Mouse (Mus musculus) small intestine, adult 2 months (tissue): ENCODE data around the gene Xpo1.

Experiments
- CTCF ChIP-seq: fragments of 200-500 bp; IDR thresholded peaks from 2 replicates; pipeline ENCODE4 v1.5.1; 2012; ENCODE audit warnings: low read depth, mild to moderate bottlenecking, control low read depth, inconsistent platforms, low read length, moderate library complexity, mixed read lengths; ENCODE audit not compliant: insufficient replicate concordance, insufficient read length; ENCODE audit errors: extremely low read depth
- POLR2A ChIP-seq: fragments of 200-500 bp; IDR thresholded peaks from 2 replicates; pipeline ENCODE4 v1.6.1; 2012; ENCODE audit warnings: low read depth, mild to moderate bottlenecking, control low read depth, inconsistent platforms, low read length, moderate library complexity

- no peak for TF ChIP-seq CTCF
- TF ChIP-seq POLR2A: no peak
Observed at GRCm38 (mm10) chr11:23236015-23236414, 19.8 kb upstream of the Xpo1 start.
